Mouse (Mus musculus): Measurements from ENCODE around the gene Wee2.
A peak's percentile ranks its signal among the peaks of the same experiment; 100 is the strongest.

Gene Wee2

DNA sequence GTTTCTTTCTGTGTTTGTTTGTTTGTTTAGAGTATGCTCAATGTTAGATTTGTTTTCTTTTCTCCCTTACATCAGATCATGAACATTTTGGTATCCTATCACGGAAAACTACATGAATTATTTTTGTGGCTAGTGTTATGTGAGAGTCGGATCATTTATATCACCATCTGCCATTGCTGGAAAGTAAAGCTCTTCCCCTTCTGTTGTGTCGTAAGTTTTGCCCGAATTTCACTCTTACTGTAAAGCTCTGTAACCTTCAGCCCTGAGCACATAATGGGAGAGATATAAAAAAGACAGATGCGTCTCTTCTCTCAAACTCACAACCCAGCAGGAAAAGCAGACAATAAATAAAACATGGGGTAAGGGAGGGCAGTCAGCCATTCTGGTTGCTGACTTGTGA lies at the start of gene Wee2:
Gene Wee2 (plus strand): TSS at position 153 of the 400 bp plus-strand sequence.
- no peak for DNase-seq (ENCODE audit: low spot score)

DNA sequence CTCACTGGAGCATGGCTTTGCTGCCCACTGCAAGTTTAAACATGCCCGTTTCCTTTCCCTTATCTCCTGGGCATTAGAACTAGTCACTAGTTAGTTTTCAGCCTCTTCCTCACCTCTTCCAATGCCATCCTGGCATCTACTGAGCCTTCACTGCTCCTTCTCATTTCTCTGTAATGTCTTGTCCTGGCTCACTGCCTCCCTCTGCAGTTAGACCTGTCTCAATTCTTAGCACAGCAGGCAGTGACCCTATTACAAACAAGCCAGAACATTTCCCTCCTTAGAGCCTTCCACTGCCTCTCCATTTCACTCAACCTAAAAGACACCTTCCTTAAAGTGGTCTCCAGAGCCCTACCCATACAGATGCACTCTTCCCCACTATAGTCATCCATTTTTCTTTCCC lies 47.9 kb upstream of the Wee2 start:
- DNase-seq (ENCODE audit: low spot score): no peak

DNA sequence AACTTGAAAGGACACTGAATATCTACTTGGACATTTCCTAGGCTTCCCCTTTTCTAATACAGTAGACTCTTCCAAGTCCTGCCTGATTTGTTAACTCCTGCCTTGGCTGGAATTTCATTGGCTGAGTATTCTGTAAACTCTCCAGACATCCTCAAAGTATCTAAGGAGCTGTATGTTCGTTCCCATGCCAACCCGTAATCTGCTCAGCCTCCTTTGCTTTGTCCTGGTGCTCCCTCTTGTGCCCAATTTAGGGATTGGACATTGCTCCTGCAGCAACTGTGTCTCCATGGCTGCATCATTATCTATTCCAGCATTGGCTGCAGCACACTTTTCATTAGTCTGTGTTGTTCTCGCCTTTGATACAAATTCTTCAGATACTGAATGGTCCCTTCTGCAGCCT lies 45.7 kb upstream of the Wee2 start:
- peak; percentile 7 for DNase-seq (ENCODE audit: low spot score)

DNA sequence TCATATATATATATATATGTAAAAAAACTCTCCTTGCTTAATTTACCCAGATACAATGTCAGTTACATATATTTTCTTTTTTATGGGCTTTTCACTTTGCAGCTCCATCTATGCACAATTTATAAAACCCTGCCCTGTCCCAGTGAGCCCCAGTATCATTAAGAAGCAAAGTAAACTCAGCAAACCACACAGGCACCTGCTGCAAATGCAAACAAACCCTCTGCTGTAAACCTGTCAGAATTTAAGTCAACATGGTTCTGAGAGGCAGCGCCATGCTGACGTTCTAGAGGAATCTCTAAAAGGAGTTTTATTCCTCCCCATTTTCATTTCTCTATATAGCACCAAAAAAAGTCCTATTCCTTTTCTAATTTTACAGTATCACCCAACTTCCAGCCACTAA lies 36.9 kb upstream of the Wee2 start:
- DNase-seq (ENCODE audit: low spot score): no peak

DNA sequence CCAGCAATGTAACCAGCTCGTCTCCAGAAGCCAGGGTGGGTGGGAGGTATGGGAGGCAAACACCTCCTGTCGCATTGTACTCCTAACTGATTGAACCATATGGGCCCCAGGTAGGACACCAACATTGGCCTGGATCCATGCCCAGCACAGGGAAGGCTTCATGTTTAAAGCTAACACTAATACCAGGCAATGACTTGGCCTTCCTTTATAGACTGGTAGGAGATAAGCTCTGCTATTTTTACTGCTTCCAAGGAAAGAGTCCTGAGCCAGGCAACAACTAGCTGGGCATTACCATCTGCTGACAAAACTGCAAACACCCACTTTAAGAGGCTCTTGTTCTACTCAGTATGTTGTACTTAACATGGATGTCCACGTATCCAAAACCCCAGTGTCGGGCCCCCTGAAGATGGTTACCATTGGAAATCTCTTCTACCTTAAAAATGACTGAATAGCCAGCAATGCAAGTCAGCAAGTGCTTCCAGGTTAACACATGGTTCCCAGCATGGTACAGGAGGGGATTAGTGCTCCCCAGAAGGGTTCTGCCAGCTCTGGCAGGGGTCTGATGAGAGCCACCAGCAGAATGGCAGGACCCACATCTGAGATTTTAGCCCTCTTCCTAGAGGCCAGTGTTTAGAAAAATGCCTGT lies 35.1 kb upstream of the Wee2 start:
- no peak for DNase-seq (ENCODE audit: low spot score)

DNA sequence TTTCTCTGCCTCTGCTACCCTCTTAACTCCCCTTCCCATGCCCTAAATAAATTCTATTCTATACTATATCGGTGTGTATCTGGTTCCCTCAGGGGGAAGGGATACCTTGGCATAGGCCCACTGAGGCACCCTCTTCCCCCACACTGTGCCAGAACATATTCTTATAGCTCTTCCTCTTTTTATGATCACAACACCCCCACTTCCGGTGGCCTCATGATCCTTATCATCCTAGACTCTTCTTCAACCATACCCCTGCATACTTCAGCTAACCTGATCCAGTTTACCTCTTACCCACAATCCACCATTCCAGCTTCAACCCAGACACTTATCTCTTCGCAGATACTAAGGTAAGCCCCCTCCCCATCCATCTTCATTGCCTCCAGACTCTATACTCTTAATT lies 27.8 kb upstream of the Wee2 start:
- no peak for DNase-seq (ENCODE audit: low spot score)

DNA sequence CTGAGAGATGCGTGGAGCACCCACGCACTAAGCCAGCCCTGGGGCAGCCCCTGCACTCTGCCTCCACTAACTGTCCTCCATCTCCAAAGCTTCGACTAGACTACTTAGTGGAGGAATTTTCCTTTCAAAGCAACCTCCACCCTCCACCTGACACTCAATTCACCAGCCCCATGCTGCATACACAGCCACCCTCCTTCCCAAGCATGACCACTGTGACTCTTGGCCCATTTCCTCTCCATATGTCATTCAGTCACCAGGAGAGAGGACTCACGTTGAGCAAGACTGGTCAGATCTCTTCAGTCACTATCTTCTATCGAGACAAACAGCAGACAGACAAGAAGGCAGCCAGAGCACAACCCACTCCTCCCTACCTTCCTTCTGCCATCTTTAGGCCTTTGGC lies 25.8 kb upstream of the Wee2 start:
- no peak for DNase-seq (ENCODE audit: low spot score)

DNA sequence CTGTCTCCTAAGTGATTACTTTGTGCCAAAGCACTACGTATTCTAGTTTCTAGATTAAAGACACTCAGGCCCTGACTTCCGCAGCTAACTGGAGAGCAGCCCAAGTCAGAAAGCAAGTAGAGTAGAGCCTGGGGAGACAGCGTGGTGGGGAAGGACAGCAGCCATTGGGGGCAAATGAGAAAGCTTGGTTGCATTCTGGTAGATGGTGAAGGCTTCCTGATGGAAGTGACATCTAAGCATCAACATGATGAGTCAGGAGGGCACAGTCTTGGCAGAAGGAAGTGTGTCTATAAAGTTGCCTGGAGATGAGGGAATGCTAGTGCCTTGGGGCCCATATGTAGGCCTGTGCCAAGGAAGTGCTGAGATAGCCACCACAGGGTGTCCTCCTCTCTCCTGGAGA lies 25.3 kb upstream of the Wee2 start:
- no peak for DNase-seq (ENCODE audit: low spot score)

DNA sequence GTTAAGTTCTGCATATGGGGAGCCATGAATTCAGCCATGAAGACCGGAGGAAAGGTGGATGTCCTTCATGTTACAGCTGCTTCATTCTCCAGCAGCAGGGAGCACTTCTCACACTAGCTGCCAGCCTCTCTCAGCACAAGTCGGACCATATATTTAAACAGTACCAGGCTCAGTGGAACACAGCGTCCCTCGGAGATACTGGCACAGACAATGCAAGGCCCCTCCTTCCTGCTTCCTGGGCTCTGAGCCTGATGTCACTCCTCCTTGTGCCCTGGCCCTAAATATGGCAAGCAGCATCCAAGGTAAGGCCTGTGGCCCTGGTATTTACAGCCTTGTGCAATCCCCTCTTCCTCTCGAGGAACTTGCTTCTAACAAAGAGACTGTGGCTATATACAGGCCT lies 23.1 kb upstream of the Wee2 start:
- no peak for DNase-seq (ENCODE audit: low spot score)

DNA sequence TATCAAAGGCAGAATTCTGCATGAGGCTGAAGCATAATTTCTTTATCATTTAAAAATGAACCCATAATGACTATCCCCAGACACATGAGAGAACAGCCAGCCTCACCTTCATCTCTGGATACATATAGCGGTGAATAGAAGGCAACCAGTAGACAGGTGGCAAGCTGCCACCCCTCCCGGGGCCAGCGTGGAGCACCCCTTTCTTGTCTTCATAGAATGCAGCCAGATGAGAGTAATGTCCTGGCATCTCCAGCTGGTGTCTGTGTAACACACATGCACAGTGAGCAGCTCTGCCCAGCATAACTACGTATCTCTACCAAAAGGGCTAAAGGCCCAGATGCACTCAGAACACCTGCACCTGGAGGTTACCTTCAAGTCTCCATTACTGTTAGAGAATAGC lies 20.5 kb upstream of the Wee2 start:
- no peak for DNase-seq (ENCODE audit: low spot score)

DNA sequence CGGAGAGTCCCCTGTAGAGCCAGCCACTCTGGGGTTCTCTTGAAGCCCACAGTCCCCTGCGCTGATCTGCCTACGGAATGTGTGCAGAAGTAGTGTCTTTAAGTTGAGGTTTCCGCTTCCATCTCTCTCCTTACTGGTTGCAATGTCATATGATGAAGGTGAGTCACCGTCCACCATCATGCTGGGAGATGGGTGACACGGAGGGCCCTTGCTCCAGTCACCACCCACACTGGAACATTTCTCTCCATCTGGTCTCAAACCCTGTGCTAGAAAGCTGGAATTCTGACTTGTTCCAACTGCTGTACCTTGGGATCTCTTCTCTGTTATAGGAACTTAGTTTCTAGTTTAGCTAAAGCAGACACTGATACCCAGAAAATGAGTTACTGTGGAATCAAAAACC lies 17.8 kb upstream of the Wee2 start:
- DNase-seq (ENCODE audit: low spot score): no peak

DNA sequence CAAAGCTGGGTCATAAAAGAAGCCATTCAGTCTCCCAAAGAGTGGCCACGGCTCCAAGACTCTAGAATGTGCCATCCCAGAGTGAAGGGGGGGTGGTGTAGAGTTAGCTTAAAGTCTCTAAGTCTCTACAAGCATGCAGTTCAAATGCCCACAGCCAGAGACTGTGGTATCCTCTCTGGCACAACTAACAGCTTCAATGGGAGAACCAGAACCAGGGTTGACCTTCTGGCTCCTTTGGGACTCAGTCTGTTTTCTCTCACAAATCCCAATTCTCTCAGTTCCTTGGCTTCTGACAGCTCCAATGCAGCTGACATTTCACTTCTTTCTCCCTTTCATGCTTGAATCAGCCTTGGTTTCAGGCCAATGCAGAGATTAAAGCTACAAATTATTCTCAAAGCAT lies 15.9 kb upstream of the Wee2 start:
- no peak for DNase-seq (ENCODE audit: low spot score)

DNA sequence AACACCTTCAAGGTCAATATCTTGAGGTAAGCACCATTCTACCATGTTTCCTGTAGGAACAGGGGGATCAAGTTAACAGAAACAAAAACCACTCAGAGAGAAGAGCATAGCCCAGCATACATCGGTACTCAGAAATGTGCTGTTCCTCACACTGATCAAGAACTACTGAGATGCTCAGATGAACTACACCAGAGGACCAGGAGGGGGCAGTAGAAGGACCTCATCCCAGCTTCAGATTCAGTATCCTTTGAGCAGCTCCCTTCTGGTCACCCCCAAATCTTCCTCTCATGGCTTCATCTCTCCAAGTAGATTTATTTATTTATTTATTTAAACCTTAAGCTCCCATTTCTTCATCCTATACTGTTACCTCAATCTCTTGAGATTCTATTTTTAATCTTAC lies 15.1 kb upstream of the Wee2 start:
- DNase-seq (ENCODE audit: low spot score): peak; percentile 59

DNA sequence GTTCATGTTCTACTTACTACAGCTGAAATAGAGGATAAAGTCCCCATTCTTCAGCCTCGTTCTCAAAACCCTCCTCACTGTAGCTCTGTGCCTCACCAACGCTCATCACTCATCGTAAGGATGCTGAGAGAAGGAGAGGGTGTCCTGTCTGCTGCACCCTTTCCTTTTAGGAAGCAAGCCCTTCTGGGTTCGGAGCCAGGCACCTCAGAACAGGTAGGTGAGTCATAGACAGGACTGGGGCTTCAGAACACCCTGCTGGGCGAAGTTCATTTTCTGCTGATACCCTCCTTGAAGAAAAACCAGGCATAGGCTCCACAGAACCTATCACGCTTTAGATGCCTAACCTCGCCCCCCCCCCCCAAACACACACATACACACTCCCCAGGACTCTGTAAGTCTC lies 11.4 kb upstream of the Wee2 start:
- no peak for DNase-seq (ENCODE audit: low spot score)

DNA sequence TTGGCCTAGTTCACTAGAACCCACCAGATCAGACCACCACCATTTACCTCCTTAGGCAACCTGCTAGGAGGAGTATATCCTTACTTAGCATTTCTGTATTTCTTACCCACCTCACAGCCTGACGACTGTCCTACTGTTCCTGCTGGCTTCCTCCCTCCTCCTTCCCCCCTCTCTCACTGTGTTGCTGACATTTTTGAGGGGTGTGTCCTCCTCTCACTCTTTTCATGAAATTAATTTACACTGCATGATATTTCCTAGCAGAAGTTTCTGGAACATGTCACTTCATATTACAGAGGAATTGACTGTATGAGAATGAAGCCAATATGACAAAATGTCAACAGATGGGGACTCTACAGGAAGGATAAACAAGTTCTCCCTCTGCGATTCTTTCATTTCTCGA lies 10.2 kb upstream of the Wee2 start:
- DNase-seq (ENCODE audit: low spot score): no peak

DNA sequence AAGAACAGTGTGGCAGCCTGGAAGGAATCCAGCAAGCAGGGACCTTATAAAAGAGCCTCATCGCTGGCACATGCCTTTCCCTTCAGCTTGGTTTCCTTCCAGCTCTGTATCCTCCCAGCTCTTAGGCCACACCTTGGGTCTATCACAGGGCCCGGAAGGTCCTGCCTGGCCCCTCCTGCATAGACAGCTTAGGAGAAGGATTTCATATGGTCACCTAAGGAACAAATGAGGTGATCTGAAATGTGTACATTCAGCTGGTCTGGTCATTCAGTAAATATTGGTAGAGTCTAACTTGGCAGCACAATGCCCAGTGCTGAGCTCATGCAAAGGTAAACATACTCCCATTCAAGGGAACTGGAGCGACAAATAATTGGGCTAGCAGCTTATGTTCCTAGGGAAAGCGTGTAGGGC lies 9.4 kb upstream of the Wee2 start:
- no peak for DNase-seq (ENCODE audit: low spot score)

DNA sequence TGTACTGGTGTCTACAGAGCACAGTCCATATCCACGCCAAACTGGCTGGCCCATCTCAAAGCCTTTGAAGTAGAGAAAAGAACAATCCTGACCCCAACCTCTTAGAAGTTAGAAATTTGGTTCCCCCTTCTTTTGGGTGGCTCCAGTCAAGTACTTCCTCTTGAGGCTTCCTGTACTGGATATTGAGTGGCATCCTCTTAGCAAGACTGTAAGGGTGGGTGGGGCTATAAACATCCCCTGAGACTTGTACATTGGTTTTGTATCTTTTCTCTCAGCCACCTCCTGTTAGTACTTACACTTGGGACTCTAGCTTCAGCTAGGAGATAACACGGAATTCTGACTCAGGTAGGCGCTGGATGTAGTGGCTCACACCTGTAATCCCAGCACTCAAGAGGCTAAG lies 8.6 kb upstream of the Wee2 start:
- DNase-seq (ENCODE audit: low spot score): peak; percentile 7

DNA sequence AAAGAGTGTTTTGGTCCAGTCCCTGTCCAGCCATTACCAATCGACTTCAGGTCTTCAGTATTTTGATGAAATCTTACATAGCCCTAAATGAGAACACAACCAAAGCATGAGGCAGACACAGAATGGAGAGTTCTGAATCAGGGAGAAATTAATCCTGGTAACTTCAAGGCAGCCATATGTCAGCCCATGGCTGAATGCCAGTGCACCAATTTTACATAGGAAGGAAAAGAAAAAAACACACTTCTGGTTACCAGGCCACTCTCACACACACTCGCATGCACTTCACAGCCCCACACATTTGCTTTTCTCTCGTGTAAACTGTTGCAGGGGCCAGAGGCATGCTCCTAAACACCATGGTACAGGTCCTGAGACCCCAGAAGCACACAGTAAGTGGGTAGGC lies 8.0 kb upstream of the Wee2 start:
- no peak for DNase-seq (ENCODE audit: low spot score)

DNA sequence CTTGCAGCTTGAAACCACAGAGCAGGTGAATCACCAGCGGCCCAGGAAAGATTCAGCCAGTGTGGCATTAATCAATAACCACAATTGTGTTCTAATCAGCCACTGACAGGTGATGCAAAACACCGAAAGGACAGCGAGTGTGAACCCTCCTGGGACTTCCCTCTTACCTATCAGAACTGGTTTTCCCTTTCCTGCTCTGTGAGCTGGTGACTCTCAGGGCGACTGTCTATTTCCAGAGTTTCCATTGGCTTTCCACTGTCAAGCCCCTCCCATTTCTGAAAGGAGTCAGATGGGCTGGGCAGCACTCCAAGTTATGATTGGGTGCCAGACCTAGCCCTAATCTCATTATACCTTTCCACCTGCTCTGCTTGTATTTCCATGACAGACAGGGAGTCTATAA lies 7.5 kb upstream of the Wee2 start:
- DNase-seq (ENCODE audit: low spot score): no peak

DNA sequence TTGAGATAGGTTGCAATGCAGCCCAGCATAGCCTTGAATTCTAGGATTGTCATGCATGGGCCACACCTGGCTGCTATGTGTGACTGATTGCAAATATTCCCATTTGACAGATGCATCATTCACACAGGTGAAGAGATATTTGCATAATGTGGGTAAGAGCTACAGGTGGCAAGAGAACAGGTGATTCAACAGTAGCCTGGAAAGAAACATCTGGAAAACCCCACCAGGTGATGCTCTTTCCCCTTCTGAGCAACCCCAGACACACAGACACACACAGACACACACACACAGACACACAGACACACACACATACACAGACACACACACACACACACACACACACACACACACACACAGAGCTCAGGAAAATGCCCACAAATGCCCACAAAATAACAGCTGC lies 7.1 kb upstream of the Wee2 start:
- DNase-seq (ENCODE audit: low spot score): no peak

DNA sequence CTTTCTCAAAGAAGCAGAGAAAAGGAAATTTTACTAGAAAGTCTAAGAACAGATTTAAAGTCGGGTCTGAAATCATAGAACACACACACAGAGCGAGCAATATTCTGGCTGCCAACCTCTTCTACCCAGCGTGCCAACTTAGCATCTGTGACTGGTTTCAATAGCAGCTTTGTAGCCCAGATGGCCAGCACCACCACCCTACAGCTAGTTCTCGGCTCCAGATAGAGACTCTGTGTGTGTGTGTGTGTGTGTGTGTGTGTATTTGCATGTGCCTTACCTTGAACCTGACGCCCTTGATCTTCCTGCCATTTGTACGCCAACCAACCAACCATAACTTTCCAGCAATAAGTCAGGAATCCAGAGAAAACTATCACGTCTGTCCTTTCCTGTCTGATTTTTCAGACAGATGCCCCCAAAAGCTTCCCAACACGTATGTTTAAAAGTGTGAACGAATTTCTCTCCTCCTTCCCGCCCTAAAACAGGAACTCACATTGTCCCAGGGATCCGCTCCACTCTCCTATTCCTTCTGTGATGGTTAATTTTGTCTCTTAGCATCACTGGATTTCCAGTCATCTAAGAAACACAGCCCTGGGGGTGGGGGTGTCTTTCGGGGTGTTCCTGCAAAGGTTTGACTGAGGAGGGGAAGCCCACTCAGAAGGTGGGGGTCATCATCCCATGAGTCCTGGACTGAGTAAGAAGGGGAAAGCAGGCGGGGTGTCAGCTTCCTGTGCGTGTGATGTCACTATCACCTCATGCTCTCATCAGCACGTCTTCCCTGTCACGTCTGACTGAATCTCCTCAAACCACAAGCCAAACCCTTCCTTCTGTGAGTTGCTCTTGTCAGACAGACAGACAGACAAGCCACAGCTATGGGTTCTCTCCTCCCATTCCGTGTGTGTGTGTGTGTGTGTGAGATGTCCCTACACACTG lies 6.3 kb upstream of the Wee2 start:
- DNase-seq (ENCODE audit: low spot score): peak; percentile 57

DNA sequence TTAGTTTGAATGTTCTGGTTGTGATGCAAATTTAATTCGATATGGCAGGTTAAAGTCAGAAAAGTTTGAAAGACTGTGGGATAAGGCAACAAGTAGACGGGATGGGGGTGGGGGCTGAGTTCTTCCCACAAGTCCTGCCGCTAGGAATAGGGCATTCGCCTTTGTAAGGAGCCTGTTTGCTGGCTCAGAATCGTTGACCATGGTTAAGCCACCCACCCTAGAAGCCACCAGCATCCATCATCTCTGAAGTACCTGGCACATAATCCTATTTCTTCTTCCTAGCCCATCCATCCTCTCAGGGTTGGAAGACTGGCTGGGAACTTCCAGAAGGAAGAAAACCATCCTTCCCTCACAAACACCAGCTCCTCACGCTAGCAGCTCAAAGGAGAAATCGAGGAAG lies 4.2 kb upstream of the Wee2 start:
- no peak for DNase-seq (ENCODE audit: low spot score)

DNA sequence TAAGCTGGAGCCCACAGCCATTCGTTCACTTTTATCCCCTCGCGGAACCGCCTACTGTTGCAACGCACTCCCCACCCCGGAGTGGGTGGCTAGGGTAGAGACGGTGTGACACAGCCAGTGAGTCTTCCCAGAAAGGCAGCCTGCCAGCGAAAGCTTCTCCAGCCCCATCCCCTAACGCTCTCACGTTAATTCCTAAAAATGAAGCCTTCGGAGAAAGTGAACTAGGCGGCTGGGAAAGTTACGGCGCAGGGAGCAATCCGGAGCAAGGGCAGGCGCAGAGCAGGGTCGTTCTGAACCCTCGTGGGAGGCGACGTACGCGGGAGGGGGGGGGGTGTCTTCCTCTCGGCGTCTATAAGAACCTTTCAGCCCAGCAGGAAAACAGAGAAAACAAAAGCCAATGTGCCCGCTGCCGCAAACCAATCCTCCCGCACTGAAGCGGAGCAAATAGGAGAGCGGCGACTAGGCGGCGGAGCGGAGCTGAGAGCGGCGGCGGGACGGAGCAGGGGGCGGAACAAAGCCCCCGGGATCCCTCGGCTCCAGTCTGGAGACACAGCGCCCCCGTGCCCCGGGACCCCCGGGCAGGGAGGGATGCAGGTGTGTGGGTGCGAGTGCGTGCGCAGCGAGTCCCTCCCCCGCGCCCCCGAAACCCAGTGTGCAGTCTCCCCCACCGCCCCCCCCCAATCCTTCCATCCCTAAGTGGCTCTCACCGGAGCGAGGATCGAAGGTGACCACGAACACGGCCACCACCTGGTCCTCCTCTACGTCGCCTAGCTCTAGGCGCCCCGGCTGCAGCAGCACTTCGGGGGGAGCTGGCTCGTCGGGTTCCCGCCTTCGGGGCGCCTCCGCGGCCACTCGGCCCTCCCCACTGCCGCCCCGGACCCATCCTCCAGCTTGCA lies 3.5 kb upstream of the Wee2 start:
- DNase-seq (ENCODE audit: low spot score): peak; percentile 40

All from T-cell, adult 2 months (primary cell).